Mouse (Mus musculus) heart, postnatal 0 days (tissue): Measurements from ENCODE around the gene Gpatch8.

ENCODE experiments used
- CTCF ChIP-seq: IDR thresholded peaks from 2 replicates; pipeline ENCODE4 v1.5.1; 2016; ENCODE audit warnings: antibody characterized with exemption, control low read depth, low read depth
- EP300 ChIP-seq: IDR thresholded peaks from 2 replicates; pipeline ENCODE4 v1.6.1; 2016; ENCODE audit warnings: antibody characterized with exemption, low read depth

- TF ChIP-seq EP300 (no peak), CTCF (no peak)
These were observed 122.3 kb downstream of the Gpatch8 start for GRCm38 (mm10) chr11:102433866-102434265.
